Mouse (Mus musculus) liver, embryonic 14.5 days (tissue): ENCODE results near the gene Ddn.

Experiments used
- CTCF ChIP-seq: IDR thresholded peaks from 2 replicates; pipeline ENCODE4 v1.5.1; 2016; ENCODE audit warnings: antibody characterized with exemption, low read depth, control low read depth
- EP300 ChIP-seq: IDR thresholded peaks from 2 replicates; pipeline ENCODE4 v1.6.1; 2016; ENCODE audit warnings: antibody characterized with exemption, low read depth

DNA sequence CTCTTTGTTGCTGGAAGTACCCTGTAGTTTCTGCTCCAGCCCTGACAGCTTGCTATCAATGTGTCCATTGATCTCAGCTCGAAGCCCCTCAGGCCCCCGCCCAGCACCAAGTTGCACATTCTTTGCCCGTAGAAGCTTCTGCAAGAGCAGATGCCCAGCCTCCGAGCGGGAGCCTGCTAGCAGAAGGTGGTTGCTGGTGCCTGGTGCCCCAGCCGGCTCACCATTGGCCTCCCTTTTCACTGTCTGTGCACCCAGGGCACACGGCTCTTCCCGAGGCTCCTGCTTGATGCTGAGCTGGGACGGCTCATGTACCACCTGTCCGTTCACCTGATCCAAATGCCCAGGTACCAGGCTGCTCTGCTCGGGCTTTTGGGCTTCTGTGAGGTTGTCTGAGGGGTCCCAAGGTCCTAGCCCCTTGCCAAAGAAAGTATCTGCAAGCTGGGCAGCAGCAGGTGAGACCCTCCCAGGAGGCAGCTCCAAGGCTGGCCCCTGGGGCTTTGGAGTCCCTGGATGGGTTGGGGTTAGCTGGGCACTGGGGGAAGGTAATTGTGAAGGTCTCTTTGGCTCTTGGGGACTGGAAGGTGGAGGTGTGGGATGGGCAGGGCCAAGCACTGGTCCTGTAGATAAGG, 34.4 kb upstream of the Ddn start:
- no peak for TF ChIP-seq CTCF
- TF ChIP-seq EP300, result no peak
